Mouse (Mus musculus): ENCODE results near the gene Cpeb2.

The Cpeb2 gene

DNA sequence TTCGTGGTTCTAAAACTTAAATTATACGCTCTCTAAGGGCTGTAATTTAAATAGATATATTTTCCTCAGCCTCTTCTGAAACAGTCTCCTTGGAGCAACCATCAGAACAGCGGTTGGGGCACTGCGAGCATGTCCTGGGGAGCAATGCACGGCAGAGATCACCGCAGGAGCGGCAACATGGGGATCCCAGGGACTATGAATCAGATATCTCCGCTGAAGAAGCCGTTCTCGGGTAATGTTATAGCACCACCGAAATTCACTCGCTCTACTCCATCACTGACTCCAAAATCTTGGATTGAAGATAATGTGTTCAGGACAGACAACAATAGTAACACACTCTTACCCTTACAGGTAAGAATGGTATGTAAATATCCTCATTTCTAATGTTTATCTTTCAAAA lies 4.3 kb downstream of the Cpeb2 start:
- no peak for DNase-seq (ENCODE audit: low read depth, low spot score)

DNA sequence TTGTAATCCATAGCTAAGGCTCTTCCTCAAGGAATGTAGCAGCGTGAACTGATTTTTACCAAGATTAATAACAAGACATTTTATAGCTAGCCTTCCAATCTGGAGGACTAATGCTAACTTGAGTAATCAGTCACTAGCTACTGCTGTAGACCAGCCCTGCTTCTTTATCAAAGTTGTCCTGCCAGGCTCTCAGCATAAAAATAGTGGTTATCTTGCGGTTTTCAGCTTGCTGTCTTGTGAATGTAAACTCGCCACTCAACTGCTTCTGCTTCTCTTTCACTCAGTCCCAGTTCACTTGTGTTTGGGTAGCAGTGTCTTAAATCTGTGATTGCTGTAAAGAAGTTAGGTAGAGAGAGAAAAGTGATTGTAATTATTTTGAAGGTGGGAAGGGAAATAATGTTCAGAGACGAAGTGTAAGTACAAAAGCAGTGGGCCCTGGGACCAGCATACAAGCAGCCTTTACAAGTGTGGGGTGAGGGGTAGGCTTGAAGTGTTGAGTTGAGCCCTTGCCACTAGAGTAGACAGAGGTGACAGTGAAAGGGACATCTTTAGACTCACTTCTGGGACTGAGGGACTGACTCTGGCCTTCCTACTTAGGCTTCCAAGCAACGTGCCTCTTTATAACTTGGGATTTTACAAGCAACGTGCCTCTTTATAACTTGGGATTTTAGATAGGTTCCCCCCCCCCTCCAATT lies 6.3 kb downstream of the Cpeb2 start:
- no peak for DNase-seq (ENCODE audit: low read depth, low spot score)

DNA sequence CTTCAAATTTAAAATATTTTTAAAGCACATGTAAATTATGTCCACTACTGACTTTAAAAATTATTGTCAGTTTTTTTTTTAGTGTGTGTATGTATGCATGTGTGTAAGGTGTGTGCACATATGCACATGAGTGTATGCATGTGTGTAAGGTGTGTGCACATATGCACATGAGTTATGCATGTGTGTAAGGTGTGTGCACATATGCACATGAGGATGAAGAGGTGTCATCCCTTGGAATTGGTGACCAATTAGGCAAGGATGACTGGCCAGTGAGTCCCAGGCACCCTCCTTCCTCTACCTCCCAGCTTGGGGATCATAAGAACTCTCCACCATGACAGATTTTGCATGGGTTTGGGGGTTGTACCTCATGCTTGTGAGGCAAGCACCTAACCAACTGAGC lies 7.8 kb downstream of the Cpeb2 start:
- no peak for DNase-seq (ENCODE audit: low read depth, low spot score)

DNA sequence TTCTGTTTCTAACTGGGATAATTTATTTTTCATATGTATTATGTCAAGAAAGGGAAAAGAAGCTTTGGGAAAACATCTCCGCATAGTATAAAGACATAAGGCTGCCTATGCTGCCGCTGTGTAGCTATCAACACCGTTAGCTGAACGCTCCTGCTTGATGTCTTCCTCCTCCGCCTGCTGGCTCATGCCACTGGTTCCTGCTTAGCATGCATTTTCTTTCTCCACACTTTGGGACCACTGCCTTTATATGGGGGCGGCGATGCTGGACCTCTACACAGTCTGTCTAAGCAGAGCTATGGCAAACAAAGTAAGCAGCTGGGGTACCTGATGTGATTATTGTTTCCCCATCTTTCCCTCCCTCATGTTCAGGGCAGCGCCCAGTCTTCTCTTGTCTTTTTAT lies 13.3 kb downstream of the Cpeb2 start:
- DNase-seq (ENCODE audit: low read depth, low spot score), result no peak

DNA sequence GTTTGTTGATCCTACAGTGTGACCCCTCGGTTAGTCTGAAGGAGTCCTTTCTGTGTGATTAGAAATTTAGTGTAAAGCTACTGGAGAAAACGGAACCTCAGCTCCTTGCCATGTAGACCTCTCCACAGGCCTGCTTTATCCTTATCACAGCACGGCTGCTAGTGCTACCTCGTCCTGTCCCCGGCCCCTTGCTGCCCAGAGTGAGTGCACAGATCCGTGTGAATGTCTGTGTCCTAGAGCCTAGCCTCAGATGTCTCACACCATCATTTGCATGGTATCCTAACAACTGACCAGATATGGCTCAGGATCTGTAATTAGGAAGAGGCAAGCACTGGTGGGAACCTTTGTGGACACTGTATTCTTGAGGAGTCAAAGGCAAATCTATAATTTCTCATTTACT lies 14.0 kb downstream of the Cpeb2 start:
- DNase-seq (ENCODE audit: low read depth, low spot score), result no peak

DNA sequence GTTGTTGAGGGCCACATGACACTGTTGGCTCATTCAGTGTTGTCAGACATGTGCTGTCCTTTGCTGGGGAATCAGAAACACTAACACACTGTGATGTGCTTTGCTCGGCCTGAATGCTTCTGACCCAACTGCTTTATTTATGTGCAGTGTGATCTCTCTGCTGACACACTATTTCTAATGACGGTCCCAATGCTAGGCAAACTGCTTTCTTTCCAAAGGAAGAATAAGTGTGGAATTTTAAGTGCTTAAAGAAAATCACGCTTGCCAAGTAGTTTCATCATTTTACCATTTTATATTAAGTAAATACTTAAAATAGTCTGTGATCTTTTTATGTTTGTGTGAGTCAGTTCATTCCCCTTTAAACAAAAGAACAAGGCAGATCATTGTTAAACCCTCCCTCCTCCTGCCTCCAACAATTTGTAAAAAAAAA lies 15.0 kb downstream of the Cpeb2 start:
- peak; percentile 58 for DNase-seq (ENCODE audit: low read depth, low spot score)

DNA sequence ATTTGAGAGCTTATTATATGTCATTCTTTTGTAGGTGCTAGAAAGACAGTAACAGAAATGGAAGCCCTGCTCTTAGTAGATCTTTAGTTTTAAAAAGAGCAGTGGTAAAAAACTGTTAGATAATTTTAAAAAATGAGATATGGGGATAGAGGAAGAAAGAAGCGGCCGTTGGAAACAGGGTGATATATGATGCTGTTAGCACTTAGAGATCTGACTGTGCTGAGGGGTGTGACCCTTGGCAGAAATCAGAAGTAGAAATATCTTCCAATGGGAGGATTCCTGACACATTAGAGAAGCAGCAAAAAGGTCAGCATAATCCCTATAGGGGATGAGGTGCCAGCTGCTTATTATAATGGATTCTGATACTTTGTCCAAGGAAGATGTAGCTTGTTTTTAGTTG lies 24.5 kb downstream of the Cpeb2 start:
- DNase-seq (ENCODE audit: low read depth, low spot score), result no peak

DNA sequence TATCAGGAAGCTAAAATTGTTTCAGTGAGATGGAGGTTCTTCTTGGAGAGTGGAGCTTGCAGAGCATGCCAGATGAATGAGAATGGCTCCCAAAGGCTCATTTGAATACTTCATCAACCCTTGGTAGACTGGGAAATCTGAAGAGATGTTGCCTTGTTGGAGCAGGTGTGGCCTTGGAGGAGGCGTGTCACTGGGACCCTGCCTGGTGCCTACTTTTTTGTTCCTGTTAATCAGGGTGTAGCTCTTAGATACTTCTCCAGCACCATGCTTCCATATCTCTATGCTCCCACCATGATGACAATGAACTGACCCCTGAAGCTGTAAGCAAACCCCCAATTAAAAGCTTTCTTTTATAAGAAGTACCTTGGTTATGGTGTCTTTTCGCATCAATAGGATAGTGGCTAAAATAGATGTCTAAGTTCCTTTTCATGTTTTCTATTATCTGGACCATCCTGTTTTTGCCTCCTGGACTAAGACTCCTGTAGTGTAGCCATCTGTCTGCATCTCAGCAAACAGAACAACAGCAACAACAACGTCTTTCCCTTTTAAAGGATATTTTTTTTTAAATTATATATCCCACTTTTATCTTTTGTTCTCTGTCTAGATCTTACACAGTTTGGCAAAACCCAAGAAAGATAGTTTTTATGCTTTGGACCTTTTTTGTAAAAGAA lies 25.6 kb downstream of the Cpeb2 start:
- no peak for DNase-seq (ENCODE audit: low read depth, low spot score)

DNA sequence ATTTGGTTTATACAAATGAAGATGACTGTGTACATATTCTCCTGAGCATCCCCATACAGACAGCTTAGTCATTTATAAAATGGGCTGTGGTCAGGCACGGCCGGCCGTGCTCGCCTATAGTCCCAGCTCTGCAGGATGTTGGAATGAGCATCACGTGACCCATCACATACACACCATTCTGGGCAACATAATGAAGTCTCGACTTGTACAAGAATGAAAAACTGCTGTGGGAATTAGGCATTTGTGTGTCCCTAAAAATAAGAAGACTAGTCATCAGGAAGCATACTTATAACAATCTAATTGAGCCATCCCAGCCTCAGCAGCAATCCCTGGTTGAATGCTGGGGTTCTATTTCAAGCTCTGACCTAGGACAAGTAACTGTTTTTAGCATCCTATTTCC lies 28.8 kb downstream of the Cpeb2 start:
- no peak for DNase-seq (ENCODE audit: low read depth, low spot score)

DNA sequence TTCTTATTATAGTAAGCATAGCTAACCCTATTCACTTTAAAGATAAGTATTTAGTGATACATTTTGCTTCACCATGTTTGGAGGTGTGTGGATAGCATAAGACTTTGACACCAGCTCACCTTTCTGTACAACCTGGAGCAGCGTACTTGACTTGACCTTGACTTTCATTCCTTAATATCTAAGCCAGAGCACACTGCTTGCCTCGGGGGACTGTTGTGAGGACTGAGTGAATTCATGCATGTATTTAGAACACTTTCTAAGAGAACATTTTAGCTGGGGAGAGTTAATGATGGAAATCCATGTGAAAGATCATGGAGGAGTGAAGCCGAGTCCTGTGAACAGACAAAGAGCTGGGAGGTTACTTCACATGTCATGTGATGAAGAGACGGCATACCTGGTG lies 31.0 kb downstream of the Cpeb2 start:
- DNase-seq (ENCODE audit: low read depth, low spot score), result no peak

DNA sequence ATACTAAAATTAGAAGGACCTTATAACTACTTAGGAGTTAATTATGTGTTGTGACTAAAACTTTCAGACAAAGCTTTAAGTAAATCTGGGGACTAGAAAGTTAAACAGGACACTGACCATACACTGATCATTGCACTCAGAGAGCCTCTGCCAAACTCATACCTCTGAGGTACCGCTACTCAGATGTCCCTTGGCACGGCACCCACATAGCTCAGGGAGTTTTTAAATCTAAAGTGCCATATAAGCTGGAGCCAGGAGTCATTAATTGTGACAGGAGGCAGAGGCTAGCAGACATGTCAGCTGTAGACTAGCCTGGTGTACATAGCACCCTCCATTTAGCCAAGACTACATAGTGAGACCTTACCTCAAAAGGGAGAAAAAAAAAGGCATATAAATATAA lies 31.7 kb downstream of the Cpeb2 start:
- DNase-seq (ENCODE audit: low read depth, low spot score), result no peak

DNA sequence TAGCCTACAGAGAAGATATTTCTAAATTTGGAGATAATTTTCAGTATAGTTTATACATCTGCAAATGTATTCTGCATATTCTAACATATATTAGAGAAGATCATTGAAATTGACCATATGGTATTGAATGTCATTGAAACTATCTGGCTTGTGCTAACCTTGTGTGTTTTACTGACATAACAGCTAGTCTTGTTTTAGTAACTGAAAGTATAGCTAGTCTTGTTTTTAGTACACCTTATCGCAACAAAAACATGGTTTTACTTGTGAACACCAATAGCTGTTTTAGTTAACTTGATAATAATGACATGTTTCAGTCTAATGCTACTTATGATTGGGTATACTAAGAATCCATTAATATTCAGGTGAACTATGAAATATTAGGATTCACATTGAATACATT lies 45.0 kb downstream of the Cpeb2 start:
- no peak for DNase-seq (ENCODE audit: low read depth, low spot score)

DNA sequence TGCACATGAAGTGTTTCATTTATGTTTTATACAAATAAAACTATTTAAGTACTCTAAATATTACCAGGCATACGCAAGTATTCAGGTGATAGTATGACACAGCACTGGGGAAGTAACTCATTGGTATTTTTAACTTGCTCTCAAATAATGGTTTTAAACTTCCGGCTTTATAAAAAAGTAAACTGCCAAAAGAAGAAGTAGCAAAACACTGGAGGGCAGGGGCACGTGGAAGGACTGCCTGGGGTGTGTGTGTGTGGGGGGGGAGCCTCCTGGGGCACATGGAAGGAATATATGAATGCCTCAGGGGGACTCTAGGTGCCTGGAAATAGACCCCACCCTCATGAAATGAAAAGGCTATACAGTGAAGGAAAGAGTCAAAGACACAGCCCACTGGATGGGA lies 46.8 kb downstream of the Cpeb2 start:
- DNase-seq (ENCODE audit: low read depth, low spot score), result no peak

DNA sequence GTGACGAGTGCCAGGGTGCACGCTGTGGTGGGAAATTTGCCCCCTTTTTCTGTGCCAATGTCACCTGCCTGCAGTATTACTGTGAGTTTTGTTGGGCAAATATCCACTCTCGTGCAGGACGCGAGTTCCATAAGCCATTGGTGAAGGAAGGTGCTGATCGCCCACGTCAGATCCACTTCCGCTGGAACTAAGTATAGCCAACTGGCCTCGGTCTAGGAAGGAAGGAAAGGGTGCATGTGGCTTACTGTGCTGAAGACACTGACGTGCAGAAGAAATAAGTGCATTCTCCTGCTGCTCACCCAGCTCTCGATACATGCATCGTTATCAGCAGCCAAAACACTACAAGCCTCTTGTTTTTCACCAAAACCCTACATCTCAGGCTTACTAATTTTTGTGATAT lies 52.8 kb downstream of the Cpeb2 start:
- DNase-seq (ENCODE audit: low read depth, low spot score), result peak; percentile 23

DNA sequence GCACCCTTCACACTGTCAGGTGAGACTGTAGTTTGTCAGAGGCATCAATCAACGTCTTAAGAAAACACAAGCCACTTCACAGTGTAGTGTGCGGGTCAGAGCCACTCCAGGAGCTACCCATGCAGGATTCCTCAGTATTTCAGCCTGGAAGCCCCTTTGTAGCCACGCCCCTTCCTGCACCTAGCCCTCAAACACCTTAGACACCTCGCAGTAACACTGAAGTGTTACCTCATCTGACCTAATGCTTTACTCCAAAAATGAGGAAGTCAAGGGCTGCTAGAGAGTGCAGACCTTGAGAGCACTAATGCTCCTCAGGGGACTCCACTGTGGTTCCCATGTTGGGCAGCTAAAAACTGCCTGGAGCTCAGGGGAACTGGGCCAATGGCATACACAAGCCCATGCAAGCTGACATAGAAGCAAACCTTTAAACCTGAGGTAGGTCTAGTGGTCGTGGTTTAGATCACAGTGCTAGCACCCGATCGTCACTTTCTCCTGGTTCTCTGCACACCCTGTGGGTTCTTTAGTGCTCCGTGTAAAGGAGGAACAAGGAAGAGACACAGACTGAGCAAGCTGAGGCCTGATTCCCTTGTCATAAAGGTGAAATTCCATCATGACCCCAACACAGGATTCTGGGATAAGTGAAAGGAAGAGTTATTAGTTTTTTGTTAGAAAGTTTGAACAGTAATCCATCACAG lies 56.9 kb downstream of the Cpeb2 start:
- no peak for DNase-seq (ENCODE audit: low read depth, low spot score)

DNA sequence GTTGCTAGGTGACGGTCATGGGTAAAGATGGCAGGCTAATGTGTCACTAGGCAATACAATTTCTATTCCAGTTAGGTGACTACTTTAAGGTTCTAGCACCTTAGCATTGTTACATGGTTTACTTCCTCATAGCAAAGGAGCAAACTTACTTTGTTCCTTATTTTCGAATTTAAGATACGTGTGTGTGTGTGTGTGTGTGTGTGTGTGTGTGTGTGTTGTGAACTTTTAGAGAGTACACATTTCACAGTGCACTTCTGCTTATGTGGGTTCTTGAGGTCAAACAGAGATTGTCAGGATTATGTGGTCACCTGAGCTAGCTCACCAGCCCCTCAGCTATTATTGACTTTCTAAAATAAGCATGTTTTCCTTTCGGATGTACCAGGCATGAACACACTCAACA lies 60.2 kb downstream of the Cpeb2 start:
- DNase-seq (ENCODE audit: low read depth, low spot score), result no peak

DNA sequence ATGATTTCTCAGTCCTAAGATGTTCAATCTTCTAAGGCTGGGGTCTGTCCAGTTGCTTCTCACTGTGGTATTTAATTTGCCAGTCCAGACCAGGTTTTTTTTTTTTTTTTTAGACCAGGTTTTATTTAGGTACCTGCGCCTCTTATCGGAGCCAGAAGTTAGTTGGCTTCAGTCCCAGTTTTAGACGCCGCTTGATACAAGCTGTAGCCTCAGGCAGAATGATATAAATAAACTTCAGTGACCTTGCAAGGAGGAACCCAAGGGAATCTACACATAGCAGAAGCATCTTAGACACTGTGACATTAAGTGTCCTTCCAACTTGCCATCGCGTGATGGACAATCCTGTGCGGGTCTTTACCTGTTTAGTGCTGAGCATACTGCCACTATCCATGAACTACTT lies 64.5 kb downstream of the Cpeb2 start:
- no peak for DNase-seq (ENCODE audit: low read depth, low spot score)

DNA sequence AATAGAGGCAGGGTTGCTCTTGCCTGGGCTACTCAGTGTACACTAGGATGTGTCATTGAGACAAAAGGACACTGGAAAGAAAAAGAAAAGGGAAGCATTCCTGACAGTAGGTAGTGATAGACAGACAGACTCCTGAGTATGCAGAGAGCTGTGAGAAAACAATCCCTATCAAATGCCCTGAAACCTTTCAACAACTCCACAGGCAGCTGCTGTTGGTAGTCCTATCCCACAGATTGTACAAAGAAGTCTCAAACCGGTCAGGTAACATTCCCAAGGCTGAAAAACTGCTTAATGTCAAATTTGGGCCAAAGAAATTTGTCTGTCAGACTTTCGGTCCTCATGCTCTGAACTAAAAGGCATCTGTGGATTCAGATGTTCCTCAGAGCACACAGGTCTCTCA lies 66.0 kb downstream of the Cpeb2 start:
- DNase-seq (ENCODE audit: low read depth, low spot score), result no peak

DNA sequence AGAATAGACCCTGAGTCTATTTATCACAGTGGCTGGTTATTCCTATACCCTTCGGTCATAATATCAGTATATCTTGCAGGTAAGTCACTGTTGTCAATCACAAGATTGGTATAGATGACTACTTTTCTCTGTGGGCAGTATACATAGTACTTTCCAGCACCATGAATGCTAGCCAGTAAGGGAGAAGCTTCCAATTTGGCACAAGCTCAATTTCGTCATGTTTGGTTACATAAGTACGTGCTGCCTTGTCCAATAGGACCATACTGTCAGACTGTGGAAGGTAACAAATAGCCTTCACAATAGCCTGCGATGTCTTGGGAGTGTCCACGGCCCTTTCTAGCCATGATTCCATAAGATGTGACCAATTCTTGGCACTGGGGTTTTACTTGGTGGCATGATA lies 67.1 kb downstream of the Cpeb2 start:
- DNase-seq (ENCODE audit: low read depth, low spot score), result no peak

DNA sequence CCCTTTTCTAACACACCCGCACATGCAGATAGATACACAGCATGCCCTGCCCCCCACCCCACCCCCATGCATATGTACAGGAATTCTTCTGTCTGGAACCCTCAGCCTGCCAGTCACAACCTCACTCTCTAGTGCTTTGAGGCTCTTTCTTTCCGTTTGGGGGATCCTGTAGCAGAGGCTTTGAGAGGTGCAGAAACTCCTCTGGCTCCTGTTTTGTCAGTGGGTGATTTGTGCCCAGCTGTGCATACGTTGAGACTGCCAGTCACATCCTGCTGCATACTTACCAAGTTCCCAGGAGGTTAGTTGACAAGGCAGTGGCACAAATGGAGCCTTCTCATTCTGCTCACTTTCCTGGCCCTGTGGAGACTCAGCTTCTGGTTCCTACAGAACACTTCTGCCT lies 68.0 kb downstream of the Cpeb2 start:
- no peak for DNase-seq (ENCODE audit: low read depth, low spot score)

DNA sequence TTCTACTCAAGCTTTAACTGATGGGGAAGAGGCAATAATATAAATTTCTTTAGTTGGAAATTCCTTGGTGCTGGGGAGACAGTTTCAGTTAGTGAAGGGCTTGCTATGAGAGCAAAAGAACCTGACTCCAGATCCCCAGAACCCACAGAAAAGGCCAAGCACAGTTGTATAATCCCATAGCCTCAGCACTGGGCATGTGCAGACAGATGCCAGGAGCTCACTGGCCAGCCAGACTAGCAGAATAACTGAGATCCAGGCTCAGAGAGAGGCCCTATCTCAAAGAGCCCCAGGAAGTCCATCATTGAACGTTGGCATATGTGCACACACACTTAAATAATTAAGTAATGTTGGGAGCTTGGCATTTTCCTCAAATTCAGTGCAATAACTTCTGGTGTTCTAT lies 70.5 kb downstream of the Cpeb2 start:
- DNase-seq (ENCODE audit: low read depth, low spot score), result no peak

DNA sequence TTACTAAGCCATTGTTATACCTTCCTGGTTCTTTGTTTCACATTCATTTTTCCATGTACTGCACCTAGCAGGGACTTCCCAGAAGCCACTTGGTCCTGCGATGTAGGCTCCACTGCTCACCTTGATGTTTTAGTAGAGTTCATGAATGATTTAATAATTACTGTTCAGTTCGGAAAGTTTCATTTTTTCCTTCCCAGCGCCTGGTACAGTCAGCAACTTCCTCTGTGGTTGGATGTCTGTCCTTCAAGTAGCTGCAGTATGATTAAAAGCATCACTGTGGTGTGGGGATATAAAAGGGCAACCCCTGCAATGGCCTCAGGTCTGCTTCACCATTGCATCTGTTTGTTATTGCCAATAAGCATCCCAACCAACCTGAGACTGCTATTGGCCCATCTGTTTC lies 72.5 kb downstream of the Cpeb2 start:
- DNase-seq (ENCODE audit: low read depth, low spot score), result no peak

DNA sequence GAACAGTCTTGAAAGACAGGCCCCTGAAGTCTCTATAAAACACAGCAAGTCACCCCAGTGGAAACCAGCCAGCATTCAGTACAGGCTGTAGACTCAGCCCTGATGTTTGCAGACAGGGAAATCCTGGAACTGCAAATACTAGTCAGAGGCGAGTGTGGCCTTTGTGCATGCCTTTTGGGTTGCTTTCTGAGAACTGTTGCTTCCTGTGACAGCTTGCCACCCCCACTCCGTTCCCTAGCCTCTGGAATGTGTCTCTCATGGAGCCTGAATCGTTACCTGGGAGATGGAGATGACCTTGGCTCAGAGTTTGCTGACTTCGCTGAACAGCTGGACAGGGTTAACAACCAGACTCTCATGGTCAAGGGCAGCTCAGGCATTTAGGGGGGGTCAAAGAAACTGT lies 77.0 kb downstream of the Cpeb2 start:
- no peak for DNase-seq (ENCODE audit: low read depth, low spot score)
